Mouse (Mus musculus) telencephalon, adult 2 months (tissue): ENCODE data around the gene Ccr10.

Experiments used
- DNase-seq: peaks from one replicate; pipeline ENCODE4 v3.0.0-alpha.2; 2011; ENCODE audit warnings: low read depth, low spot score

Gene Ccr10

GRCm38 (mm10) chr11:101154648-101155047, 20.6 kb downstream of the Ccr10 start:
- DNase-seq: no peak

GRCm38 (mm10) chr11:101152825-101153224, 22.4 kb downstream of the Ccr10 start:
- DNase-seq: no peak

DNA sequence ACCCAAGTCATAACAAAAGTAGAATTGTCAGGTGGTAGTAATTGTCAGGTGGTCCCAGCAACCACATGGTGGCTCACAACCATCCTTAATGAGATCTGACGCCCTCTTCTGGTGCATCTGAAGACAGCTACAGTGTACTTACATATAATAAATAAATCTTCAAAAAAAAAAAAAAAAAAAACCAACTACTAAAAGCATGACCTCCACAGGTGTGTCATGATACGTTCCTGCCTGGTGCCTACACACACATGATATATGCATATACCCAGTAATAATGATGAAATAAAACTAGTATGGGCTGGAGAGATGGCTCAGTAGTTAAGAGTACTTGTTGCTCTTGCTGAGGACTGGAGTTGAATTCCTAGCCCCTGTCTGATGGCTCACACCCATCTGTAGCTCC, 24.2 kb downstream of the Ccr10 start:
- no peak for DNase-seq

DNA sequence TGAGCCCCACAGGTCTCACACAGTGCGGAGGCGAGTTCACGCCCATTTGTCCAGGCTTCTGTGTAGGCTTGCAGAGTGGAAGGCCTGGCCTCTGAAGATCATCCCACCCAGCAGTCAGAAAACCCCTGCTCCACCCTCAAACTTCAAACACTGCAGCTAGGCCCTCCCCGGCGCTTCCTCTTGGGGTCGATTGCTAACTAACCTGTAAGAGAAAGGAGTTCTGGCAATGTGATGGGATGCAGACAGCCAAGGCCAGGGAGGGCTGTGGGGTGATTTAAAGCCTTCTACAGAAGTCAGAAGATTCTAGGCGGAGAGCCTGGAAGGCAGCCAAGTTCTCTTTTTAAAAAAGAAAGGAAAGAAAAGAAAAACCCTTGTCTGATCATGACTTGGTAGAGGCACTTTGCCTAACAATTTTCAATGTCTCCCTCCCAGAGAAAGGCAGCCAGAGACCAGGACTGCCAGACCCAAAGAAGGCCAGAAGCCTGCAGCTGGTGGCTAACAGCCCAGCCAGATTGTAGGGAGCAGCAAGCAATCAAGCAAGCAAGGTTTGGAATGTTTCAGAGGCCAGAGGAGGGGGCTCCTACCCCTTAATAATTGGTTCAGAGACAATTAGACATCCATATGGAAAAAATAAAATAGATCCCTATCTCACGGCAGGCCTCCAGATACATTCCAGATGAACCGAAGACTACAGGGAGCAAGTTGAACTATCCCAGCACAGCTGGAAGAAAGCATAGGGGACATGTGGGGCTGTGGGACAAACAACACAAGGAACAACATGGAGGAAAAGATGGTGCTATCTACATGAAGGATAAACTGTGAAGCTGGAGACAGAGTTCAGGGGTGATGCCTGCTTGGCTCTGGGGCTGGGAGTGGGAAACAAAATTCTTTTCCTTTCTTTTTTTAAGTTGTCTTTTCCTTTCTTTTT, 25.8 kb downstream of the Ccr10 start:
- DNase-seq: no peak

- no peak for DNase-seq
Measured at GRCm38 (mm10) chr11:101148751-101149150, 26.5 kb downstream of the Ccr10 start.

DNA sequence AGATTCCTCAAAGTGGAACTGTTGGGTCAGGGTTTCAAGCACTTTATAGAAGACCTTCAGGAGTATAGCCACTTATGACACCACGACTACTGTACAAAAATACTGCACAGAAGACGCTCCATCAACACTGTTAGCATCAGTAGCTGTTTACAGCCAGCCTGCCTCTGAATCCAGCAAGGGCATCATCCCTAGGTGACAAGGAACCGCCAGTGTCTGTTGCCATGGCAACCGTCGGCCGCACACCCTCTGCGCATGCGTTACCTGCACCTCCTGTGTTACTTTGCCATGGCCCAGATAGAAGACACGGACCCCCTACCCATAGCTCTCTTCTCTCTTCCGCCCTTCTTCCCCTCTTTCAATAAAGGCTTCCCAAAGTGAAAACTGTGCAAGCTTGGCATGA, 28.9 kb downstream of the Ccr10 start:
- no peak for DNase-seq

GRCm38 (mm10) chr11:101143338-101144225, 31.7 kb downstream of the Ccr10 start:
- DNase-seq: no peak

DNA sequence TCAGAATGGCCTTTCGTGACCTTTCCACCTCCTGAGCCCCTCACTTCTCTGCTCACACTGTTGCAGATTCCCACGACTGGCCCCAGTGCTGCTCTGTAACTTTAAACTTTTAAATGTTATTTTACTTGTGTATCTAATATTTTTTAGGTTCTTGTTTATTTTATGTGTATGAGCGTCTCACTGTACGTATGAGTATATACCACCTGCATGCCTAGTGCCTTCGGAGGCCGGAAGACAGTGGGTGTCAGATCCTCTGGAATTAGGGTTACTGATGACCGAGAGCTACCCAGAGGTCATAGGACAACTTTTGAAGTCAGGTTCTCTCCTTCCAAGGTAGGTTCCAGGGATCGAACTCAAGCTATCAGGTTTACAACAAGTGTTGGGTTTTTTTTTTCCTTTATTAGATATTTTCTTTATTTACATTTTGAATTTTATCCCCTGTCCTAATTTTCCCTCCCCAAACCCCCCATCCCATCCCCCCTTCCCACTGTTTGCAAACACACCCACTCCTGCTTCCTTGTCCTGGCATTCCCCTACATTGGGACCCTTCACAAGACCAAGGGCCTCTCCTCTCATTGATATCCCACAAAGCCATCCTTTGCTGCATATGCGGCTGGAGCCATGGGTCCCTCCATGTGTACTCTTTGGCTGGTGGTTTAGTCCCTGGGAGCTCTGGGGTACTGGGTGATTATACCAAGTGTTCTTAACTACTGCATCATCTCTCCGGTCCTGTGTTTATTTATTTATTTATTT, 32.9 kb downstream of the Ccr10 start:
- no peak for DNase-seq

GRCm38 (mm10) chr11:101141088-101141487, 34.2 kb downstream of the Ccr10 start:
- DNase-seq: no peak

GRCm38 (mm10) chr11:101140164-101140819, 35.0 kb downstream of the Ccr10 start:
- no peak for DNase-seq

DNA sequence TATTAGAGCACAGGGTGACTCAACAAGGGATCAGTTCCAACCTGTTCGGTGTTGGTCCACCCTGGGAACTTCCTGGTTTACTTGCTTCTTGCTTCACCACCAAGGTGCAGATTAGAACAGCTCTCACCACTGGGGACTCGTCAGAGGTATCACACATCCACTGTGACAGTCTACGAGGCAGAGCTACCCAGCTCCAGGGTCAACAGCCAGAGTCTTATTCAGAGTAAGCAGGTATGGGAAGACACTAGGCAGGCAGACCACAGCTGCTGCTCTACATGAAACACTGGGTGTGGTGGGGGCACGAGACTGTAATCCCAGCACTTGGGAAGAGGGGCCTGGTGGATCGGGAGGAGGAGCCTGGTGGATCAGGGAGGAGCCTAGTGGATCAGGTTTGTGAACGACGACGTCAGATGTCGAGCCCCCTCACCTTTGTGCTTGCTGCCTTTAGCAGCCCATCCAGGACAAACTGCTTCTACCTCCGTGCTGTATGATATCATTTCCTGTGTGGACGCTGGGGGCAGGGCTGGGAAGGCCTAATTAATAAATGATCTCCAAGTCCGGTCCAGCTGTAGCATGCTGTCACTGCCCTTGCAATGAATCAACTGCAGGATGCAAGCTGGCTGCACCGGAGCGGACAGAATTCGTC, 36.6 kb downstream of the Ccr10 start:
- DNase-seq: no peak

- no peak for DNase-seq
Measured at GRCm38 (mm10) chr11:101137000-101137399, 38.2 kb downstream of the Ccr10 start.

DNA sequence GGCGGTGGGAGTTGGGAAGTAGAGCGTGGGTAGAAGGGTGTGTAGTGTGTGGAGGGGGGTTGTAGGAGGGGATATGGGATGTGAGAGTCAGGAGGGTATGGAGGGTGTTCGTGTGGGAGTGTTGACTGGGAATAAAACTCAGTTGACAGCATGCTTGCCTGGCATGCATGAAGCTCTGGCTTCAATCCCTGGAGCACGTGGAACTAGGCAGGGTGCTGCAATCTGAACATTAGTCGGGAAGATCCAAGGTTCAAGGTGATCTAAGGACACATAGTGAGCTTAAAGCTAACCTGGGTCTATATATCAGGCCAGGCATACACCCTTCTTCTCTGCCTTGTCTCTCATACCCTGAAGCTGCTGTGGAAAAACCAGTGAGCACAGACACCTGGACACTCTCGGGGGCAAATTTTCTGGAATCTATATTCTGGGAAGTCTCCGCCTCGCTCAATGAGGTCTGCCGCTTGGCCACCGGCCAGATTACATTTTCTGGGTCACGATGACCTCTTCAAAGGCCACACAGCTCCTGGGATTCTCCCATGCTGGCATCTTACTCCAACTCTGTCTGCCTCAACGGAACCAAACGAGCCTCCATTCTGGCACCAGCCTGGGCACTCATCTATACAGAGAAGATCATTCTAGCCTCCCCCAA, 40.9 kb downstream of the Ccr10 start:
- no peak for DNase-seq

DNA sequence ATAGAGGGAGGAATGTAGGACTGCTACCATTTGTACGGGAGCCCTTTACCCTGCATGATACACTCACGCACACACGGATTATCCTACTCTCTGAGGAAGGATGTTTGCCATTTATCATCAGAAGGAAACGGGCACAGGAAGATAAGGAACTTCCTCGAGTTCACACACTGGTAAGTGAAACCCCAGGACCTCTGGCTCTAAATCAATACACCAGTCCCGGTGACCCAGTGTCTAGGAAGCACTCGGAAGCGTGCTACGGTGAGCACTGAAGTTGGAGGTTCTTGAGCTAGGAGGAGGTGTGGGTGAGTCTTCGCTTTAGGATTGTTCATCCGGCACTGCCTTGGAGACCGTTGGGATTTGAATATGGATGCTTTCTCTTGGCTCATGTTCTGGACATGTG, 42.2 kb downstream of the Ccr10 start:
- DNase-seq: no peak

DNA sequence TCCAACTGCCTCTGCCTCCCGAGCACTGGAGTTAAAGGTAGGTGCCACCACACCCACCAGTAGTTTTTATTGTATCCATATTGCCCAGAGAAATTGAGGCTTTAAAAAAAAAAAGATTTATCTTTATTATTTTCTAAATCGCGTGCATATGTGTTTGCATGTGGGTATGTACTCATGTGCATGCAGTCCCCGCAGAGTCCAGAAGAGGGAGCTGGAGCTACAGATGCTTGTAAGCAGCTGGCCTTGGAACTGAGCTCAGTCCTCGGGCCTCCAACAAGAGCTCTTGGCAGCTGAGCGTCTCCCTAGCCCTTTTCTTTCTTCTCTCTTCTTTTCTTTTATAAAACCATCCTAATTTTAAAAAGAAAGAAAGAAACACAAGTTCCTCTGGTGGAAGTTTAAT, 43.5 kb downstream of the Ccr10 start:
- no peak for DNase-seq

GRCm38 (mm10) chr11:101131187-101131586, 44.1 kb downstream of the Ccr10 start:
- no peak for DNase-seq

- no peak for DNase-seq
Measured at GRCm38 (mm10) chr11:101130056-101130756, 45.0 kb downstream of the Ccr10 start.

DNA sequence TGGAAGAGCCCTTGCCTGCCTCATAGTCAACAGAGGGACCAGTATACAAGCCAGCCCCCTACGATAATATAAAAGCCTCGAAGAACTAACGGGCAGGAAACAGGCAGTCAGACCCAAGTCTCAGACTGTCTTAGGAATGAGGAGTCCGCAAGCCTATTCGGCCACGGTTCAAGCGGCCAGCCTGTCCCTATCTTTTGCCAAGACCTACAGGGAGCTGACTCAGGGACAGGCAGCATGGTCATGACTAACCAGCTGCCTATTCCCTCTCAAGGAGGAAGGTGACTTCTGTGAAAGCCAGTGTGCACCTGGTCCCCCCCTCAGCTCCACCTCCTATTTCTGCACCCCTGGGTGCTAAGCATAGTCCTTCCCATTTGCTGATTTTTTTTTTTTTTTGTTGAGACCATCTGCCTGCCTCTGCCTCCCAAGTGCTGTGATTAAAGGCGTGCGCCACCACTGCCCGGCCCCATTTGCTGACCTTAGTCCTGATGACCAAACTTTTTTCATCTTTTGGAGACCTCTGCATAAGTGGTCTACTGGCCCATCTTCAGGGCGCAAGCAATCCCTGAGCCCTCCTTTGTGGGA, 46.2 kb downstream of the Ccr10 start:
- DNase-seq: no peak

DNA sequence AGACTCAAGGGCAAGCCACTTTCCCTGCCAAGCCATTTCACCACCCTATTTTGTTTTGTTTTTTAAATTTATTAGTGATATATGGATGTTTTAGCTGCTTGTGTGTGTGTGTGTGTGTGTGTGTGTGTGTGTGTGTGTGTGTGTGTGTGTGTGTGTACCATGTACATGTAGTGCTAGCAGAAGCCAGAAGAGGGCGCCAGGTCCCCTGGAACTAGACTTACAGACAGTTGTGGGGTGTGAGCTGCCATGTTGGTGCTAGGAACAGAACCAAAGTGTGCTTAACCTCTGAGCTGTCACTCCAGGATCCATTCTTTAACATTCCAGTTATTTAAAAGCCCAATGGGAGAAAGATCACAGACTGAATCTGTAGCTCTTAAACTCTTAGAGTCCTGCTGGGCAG, 48.2 kb downstream of the Ccr10 start:
- DNase-seq: no peak
